Mouse (Mus musculus) thymus, adult 2 months (tissue): ENCODE data around the gene Gm45623. TPM values are rescaled to one million over a fixed set of nuclear protein-coding genes. Genes with fewer than 3 reads are reported as not detected.

Source experiments
- DNase-seq: peaks from one replicate; pipeline ENCODE4 v3.0.0; 2021
- H3K27ac ChIP-seq: fragments of 200-500 bp; 2 replicates; pipeline ENCODE4 v1.5.1; 2012; ENCODE audit warnings: low read length, control low read depth; ENCODE audit not compliant: control insufficient read depth, insufficient read depth
- H3K27me3 ChIP-seq: fragments of 200-500 bp; 2 replicates; pipeline ENCODE4 v1.6.1; 2012; ENCODE audit warnings: mild to moderate bottlenecking, low read length, moderate library complexity, mixed read lengths; ENCODE audit not compliant: control insufficient read depth, insufficient read depth
- H3K36me3 ChIP-seq: fragments of 200-500 bp; 2 replicates; pipeline ENCODE4 v1.6.1; 2012; ENCODE audit warnings: mild to moderate bottlenecking, low read length, moderate library complexity; ENCODE audit not compliant: control insufficient read depth, insufficient read depth
- H3K4me1 ChIP-seq: fragments of 200-500 bp; replicated peaks from 2 replicates; pipeline ENCODE4 v1.6.1; 2012; ENCODE audit warnings: low read length; ENCODE audit not compliant: control insufficient read depth, insufficient read depth
- H3K4me3 ChIP-seq: fragments of 200-500 bp; 2 replicates; pipeline ENCODE4 v1.5.1; 2012; ENCODE audit warnings: mild to moderate bottlenecking, low read length, control low read depth, moderate library complexity; ENCODE audit not compliant: control insufficient read depth, insufficient read depth
- CTCF ChIP-seq: fragments of 200-500 bp; IDR thresholded peaks from 2 replicates; pipeline ENCODE4 v1.5.1; 2012; ENCODE audit warnings: mild to moderate bottlenecking, control low read depth, low read length, moderate library complexity, borderline replicate concordance; ENCODE audit not compliant: control insufficient read depth, poor library complexity, insufficient read depth; ENCODE audit errors: extremely low read depth
- POLR2A ChIP-seq: fragments of 200-500 bp; IDR thresholded peaks from 2 replicates; pipeline ENCODE4 v1.6.1; 2012; ENCODE audit warnings: mild to moderate bottlenecking, low read length, control low read depth, moderate library complexity; ENCODE audit not compliant: control insufficient read depth, poor library complexity, insufficient read depth; ENCODE audit errors: extremely low read depth
- WGBS: fragments of 180-500 bp; shearing (Covaris S2); methylation state at CpG from one replicate; pipeline ENCODE4 v1.1.7; 2018; 5-methylcytosine and 5-hydroxymethylcytosine counted together
- polyA plus RNA-seq: library from polyadenylated mRNA; depleted of rRNA; stranded (reverse); fragments of >200 nt; gene quantifications from 2 replicates; pipeline ENCODE4 v1.2.3, GENCODE M21; 2012

Gm45623 gene
- polyA plus RNA-seq, 1 experiment, result not detected

- no peaks in the 10 kb centered on the region for H3K27me3 ChIP-seq
- peak; percentile 32 for DNase-seq
- no peaks in the 10 kb centered on the region for H3K36me3 ChIP-seq
- TF ChIP-seq POLR2A (no peak), CTCF (no peak)
- H3K27ac ChIP-seq, result peak overlapping the region; percentile 63; the same call in 1 of the 2 replicates
- 48% methylated on average over 10 of the region's 10 CpGs for WGBS
- H3K4me1 ChIP-seq, result peaks cover 45% of the 10 kb centered on the region
- no peak overlapping the region for H3K4me3 ChIP-seq
Measured at GRCm38 (mm10) chr13:56746739-56747532, 6.7 kb downstream of the Gm45623 start.

GRCm38 (mm10) chr13:56742325-56742901 lies 11.2 kb downstream of the Gm45623 start:
- H3K27ac ChIP-seq, result no peak overlapping the region
- H3K4me1 ChIP-seq, result peaks cover 38% of the 10 kb centered on the region
- no peaks in the 10 kb centered on the region for H3K27me3 ChIP-seq
- H3K4me3 ChIP-seq, result no peak overlapping the region
- peaks cover 15% of the 10 kb centered on the region for H3K36me3 ChIP-seq
- TF ChIP-seq CTCF (no peak), POLR2A (no peak)
- DNase-seq, result no peak
- WGBS, result 94% methylated on average over 6 of the region's 6 CpGs

- TF ChIP-seq CTCF, result no peak
- TF ChIP-seq POLR2A, result no peak
- no peak overlapping the region for H3K4me3 ChIP-seq
- 95% methylated on average over 7 of the region's 7 CpGs for WGBS
- peaks cover 32% of the 10 kb centered on the region for H3K4me1 ChIP-seq
- peaks cover 21% of the 10 kb centered on the region for H3K36me3 ChIP-seq
- H3K27me3 ChIP-seq, result no peaks in the 10 kb centered on the region
- no peak overlapping the region for H3K27ac ChIP-seq
- no peak for DNase-seq
Measured at GRCm38 (mm10) chr13:56741691-56742090, 11.9 kb downstream of the Gm45623 start.

- WGBS, result 82% methylated on average over 6 of the region's 6 CpGs
- H3K27me3 ChIP-seq, result no peaks in the 10 kb centered on the region
Measured at GRCm38 (mm10) chr13:56740496-56740895, 13.1 kb downstream of the Gm45623 start.

GRCm38 (mm10) chr13:56739556-56739955 lies 14.1 kb downstream of the Gm45623 start:
- TF ChIP-seq CTCF, result no peak
- no peak for TF ChIP-seq POLR2A
- Histone ChIP-seq H3K27me3 (no peaks in the 10 kb centered on the region), H3K4me3 (no peak overlapping the region), H3K4me1 (peaks cover 25% of the 10 kb centered on the region), H3K36me3 (peaks cover 33% of the 10 kb centered on the region), H3K27ac (no peak overlapping the region)
- 99% methylated on average over 5 of the region's 5 CpGs for WGBS
- no peak for DNase-seq

More at GRCm38 (mm10) chr13:56740496-56740895, 13.1 kb downstream of the Gm45623 start:
- Histone ChIP-seq H3K4me1 (peaks cover 26% of the 10 kb centered on the region), H3K4me3 (no peak overlapping the region), H3K27ac (no peak overlapping the region), H3K36me3 (peaks cover 32% of the 10 kb centered on the region)
- no peak for DNase-seq
- TF ChIP-seq CTCF (no peak), POLR2A (no peak)

GRCm38 (mm10) chr13:56735212-56735875 lies 18.3 kb downstream of the Gm45623 start:
- 60% methylated on average over 6 of the region's 6 CpGs for WGBS
- no peak for TF ChIP-seq POLR2A
- no peak for TF ChIP-seq CTCF
- Histone ChIP-seq H3K27ac (no peak overlapping the region), H3K36me3 (peaks cover 51% of the 10 kb centered on the region), H3K4me3 (no peak overlapping the region), H3K4me1 (peaks cover 4% of the 10 kb centered on the region), H3K27me3 (no peaks in the 10 kb centered on the region)
- no peak for DNase-seq
